Mouse (Mus musculus) megakaryocyte progenitor cell, adult 5-6 weeks (primary cell): Measurements from ENCODE around the gene Rock2. TPM values are rescaled to one million over a fixed set of nuclear protein-coding genes. Genes with fewer than 3 reads are reported as not detected.
A peak's percentile ranks its signal among the peaks of the same experiment; 100 is the strongest.

Experiments used
- ATAC-seq: replicated peaks from 2 replicates; pipeline ENCODE4 v1.8.0; 2016; ENCODE audit warnings: mild to moderate bottlenecking, moderate TSS enrichment, inconsistent platforms; ENCODE audit not compliant: poor library complexity
- total RNA-seq, 2 experiments: library from RNA; stranded (forward) in 1 of 2; stranded (reverse) in 1 of 2; fragments of 157-497, 149-512 nt in 1 of 2; fragments of 200-1000 nt in 1 of 2; gene quantifications; 2 replicates each; pipeline versions ENCODE4 v1.2.3 to v1.2.4; 2015 to 2017

Gene Rock2
- total RNA-seq, 2 experiments from 2014 or later, result 45.8 to 64.2 TPM

DNA sequence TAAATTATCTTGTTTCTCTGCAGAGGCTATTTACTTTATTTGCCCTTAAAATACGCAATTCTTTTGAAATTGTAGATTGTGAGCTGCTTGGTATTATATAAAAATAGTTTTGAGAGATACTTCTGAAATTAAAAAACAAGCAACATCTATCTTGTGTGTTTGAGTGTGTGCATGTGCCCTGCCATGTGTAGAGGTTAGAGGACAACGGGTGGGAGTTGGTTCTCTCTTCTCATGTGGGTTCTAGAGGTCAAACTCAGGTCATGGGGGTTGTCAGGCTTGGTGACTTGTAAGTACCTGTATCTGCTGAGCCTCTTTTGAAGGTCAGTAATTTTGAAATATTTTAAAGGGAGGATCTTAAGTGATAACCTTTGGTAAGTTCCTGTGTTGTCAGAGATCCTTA is 3.5 kb downstream of the Rock2 start:
- no peak for ATAC-seq

- no peak for ATAC-seq
Measured at GRCm38 (mm10) chr12:16898790-16899189, 4.1 kb downstream of the Rock2 start.

DNA sequence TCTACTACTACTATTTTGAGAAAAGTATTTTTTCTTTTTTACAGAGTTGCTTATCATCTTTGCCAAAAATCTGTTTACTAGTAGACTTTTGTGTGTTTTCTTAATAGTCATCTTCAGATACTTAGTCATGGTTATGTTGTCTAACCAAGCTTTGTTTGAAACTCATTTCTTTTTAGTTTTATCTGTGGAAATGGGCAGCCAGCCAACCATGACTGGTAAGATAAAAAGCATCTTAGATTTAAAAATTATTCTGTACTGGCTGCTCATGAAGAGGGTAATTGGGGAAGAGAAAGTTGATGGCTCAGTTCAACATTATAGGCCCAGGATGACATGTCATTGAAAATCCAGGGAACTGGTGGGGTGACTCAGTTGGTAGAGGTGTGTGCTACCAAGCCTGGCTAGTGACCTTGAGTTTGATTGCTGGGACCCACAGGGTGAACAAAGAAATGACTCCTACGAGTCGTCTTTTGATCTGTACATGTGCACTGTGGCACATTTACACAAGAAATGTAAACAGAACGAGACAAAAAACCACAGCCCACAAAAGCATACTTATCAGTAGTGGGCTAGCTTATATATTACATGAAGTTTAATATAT is 6.0 kb downstream of the Rock2 start:
- peak; percentile 16 for ATAC-seq

GRCm38 (mm10) chr12:16903949-16904635 is 9.4 kb downstream of the Rock2 start:
- ATAC-seq, result 0 out of 2 replicates have a peak, but pooled peaks have one; percentile 36

DNA sequence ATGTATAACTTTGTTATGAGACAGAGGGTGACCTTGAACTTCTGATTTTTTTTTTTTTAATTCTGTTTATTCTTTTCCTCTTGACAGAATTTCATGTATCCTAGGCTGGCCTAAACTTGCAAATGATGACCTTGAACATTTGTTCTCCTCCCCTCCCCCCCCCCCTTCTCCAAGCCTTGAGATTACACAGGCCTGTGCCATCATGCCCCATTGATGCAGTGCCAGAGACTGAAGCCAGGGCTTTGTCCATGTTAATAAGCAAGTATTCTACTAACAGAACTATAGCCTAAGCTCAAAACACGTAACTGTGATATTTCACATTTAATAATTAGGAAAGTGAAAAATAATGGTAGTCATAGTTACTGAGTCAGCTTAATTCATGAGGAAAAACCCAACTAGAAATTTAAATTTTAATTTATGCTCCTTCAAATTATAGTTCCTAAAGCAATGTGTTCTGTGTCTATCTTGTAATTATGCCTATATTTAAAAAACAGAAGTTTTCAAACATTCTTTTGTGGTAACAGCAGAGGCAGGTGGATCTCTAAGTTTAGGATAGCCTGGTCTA is 12.7 kb downstream of the Rock2 start:
- ATAC-seq, result no peak

DNA sequence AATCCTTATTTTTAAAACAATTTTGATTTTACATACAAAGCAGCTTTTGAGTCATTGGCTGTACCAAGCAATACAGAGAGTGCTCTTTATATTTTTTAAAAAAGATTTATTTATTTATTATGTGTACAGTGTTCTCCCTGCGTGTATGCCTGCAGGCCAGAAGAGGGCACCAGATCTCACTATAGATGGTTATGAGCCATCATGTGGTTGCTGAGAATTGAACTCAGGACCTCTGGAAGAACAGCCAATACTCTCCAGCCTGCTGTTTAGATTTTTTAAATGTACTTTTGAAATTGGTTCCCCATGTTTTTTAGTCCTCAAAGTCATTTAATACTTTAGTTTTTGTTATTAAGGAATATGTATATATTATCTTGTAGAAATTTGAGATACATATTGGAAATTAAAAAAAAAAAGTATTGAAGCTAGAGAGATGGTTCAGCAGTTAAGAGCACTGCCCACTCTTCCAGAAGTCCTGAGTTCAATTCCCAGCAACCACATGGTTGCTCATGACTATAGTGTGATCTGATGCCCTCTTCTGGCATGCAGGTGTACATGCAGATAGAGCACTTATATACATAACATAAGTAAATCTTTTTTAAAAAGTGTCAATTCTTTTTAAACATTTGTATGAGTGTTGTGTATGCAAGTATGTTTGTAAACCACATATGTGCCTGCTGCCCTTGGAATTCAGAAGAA is 13.4 kb downstream of the Rock2 start:
- ATAC-seq, result 0 out of 2 replicates have a peak, but pooled peaks have one; percentile 28

GRCm38 (mm10) chr12:16911524-16911923 is 16.8 kb downstream of the Rock2 start:
- ATAC-seq, result no peak

DNA sequence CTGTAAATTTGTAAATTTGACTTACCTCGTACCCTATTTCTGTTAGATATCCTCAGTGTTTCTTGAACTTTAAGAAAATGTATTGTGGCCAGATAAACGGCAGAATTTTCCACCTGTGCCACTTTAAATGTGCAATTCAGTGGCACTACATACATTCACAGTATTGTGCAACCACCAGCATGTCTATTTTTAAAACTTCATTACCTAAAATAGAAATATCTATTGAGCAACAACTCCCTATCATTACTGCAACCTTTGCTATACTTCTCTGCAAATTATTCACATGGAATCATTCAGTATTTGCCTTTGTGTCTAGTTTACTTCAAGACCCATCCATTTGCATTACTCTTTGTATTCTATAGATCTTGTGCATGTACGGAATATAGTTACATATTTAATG is 17.9 kb downstream of the Rock2 start:
- peak; percentile 87 for ATAC-seq

DNA sequence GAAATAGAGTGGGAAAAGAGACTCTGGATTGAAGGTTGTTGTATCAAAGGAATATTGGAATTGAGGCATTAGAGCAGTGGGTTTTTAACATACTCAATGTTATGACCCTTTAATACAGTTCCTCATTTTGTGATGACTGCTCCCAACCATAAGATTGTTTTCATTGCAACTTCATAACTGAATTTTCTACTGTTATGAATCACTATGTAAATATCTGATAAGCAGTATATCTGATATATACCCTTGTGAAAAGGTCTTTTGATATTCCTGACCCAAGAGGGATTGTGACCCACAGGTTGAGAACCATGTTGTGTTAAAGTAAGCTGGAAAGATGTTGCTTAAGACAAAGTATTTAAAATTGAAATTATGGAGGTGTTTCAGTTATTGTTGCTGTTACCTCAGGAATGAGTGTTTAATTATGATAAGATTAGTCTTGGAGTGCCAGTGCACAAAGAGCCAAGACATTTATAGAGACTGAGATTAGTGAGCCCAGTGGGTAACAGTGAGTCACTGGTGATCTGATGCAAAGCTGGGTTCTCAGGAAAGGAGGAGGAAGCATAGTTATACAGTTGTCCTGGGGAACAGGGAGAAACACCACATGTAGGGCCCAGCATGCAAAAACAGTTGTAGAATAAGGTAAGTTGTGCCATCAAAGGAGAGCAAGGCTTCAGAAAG is 25.6 kb downstream of the Rock2 start:
- ATAC-seq, result peak; percentile 83

DNA sequence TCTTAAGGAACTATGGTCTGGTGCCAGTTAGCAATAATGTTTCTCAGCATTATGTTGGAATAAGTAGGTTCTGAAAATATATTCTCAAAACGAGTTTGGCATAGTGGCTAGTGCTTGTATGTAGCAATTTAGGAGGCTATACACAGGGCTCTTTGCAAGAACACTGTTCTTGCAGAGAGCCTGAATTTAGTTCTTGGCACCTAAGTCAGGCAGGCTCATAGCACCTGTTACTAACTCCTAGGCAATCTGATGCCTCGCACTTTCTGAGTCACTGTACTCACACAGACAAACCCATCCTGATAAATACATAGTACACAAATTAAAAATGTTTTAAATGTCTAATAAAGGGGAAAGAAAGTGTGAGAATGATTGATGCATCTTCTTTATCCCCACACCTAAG is 33.2 kb downstream of the Rock2 start:
- ATAC-seq, result no peak

GRCm38 (mm10) chr12:16934423-16934822 is 39.7 kb downstream of the Rock2 start:
- ATAC-seq, result peak; percentile 58

GRCm38 (mm10) chr12:16941976-16942375 is 47.3 kb downstream of the Rock2 start:
- ATAC-seq, result peak; percentile 69

DNA sequence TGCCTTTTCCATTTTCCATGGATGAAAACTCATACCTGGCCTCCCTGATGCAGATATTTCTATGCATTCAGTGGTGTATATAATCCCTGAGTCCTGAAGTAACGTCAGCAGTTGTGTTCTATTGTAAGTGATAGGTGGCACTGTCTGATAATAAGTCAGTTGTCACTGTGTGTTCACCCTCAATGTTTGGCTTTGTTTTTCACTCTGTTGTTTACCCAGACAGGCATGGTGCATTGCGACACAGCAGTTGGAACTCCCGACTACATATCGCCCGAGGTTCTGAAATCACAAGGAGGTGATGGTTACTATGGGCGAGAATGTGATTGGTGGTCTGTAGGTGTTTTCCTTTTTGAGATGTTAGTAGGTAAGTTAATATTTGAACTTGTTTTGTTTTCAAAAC is 53.5 kb downstream of the Rock2 start:
- ATAC-seq, result no peak

DNA sequence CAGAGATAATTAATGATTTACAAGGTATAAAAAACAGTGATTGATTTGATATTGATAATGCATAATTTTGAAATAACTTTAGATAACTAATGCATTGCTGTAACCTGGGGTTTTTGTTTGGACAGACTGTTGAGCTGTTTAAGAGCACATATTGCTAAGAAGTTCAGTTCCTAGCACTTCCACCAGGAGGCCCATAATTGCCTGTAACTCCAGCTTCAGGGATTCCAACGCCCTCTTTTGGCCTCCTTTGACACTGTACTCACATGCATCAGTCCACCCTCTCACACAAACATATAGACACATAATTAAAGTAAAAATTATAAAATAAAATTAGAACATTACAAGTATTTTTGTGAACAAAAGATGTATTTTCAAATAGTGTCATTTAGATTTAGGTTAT is 64.2 kb downstream of the Rock2 start:
- ATAC-seq, result peak; percentile 86

DNA sequence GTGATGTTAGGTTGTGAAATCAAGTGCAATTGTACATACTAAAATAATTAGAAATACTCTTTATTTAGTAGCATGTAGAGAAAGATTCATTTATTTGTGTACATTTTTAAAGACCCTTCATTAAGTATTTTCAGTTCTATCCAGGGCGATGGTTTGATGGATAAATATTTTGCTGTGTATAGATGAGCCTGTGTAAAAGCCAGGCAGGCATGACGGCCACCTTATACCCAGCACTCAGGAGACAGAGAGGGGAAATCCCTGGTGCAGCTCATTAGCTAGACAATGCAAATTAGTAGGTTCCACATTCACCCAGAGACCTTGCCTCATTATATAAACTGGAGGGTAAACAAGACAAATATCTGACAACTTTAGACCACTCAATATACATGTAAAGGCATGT is 68.7 kb downstream of the Rock2 start:
- no peak for ATAC-seq

GRCm38 (mm10) chr12:16966811-16967210 is 72.1 kb downstream of the Rock2 start:
- ATAC-seq, result no peak

- ATAC-seq, result no peak
Measured at GRCm38 (mm10) chr12:16977120-16977519, 82.4 kb downstream of the Rock2 start.

DNA sequence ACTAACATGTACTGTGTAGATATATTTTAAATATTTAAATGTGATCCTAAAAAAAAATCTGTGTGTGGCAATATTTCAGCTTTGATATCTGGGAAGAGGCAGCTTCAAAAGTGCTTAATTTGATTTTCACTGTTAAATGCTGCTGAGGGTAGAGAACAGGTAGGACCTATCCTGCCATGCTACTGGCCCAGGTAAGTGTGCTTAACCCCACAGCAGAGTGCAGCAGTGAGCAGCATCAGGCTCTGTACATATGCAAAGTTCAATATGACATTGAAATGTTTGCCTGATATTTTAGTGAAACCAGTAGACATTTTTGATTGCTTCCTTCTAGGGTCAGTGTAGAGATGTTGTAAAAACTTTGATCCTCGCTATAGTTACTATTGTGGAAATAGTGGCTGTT is 91.1 kb downstream of the Rock2 start:
- no peak for ATAC-seq

DNA sequence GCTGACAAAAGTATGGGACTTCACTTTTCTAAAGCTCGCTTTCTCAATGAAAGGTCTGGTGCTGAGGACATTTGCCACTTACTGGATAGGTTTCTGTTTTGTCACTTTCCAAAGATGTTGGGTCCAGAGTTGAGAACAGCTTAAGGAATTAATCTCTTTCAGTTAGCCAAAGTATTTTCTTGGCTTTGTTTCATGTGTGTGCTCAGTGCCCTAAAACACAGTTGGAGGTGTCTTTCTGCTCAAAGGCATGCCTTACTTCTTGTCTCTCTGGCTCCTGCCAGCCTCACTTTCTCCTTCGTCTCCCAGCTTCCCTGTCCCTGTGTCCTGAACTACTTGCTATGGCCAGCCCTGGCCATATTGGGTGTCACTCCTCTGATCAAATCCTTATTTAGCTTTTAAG is 96.7 kb downstream of the Rock2 start:
- no peak for ATAC-seq

DNA sequence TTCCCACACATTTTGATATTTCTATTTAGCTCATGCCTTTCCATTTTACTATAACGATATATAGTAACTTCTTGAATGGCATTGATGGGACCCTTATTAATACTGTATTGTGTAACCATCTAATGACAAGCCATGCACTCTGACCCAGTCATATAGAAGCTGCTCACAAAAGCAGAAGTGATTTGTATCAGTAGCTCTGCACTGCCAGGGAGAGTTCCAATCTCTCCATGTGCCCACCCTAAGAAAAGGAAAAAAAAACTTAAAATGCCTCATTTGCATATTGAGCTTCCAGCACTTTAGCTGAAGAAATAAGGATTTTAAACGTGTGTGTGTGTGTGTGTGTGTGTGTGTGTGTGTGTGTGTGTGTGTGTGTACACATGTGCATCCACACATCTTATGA is 97.7 kb downstream of the Rock2 start:
- ATAC-seq, result peak; percentile 51; the same call in 1 of the 2 replicates

- no peak for ATAC-seq
Measured at GRCm38 (mm10) chr12:16994291-16994690, 99.6 kb downstream of the Rock2 start.
